Mouse (Mus musculus): ENCODE data around the gene Dync2li1.

The Dync2li1 gene

GRCm38 (mm10) chr17:84646477-84646876 lies 20.2 kb downstream of the Dync2li1 start:
- no peak for DNase-seq (ENCODE audit: low read depth)

- DNase-seq (ENCODE audit: low read depth): no peak
Observed at GRCm38 (mm10) chr17:84647630-84648029, 21.3 kb downstream of the Dync2li1 start.

GRCm38 (mm10) chr17:84650302-84651017 lies 24.2 kb downstream of the Dync2li1 start:
- no peak for DNase-seq (ENCODE audit: low read depth)

GRCm38 (mm10) chr17:84653544-84653943 lies 27.2 kb downstream of the Dync2li1 start:
- DNase-seq (ENCODE audit: low read depth): no peak

GRCm38 (mm10) chr17:84656205-84656604 lies 29.9 kb downstream of the Dync2li1 start:
- no peak for DNase-seq (ENCODE audit: low read depth)

GRCm38 (mm10) chr17:84656653-84657421 lies 30.5 kb downstream of the Dync2li1 start:
- DNase-seq (ENCODE audit: low read depth): no peak

- no peak for DNase-seq (ENCODE audit: low read depth)
Observed at GRCm38 (mm10) chr17:84657422-84657732, 31.1 kb downstream of the Dync2li1 start.

- DNase-seq (ENCODE audit: low read depth): no peak
Observed at GRCm38 (mm10) chr17:84657782-84658181, 31.5 kb downstream of the Dync2li1 start.

- no peak for DNase-seq (ENCODE audit: low read depth)
Observed at GRCm38 (mm10) chr17:84658195-84658594, 31.9 kb downstream of the Dync2li1 start.

- no peak for DNase-seq (ENCODE audit: low read depth)
Observed at GRCm38 (mm10) chr17:84658951-84659350, 32.7 kb downstream of the Dync2li1 start.

- DNase-seq (ENCODE audit: low read depth): no peak
Observed at GRCm38 (mm10) chr17:84665053-84665452, 38.8 kb downstream of the Dync2li1 start.

- DNase-seq (ENCODE audit: low read depth): no peak
Observed at GRCm38 (mm10) chr17:84665691-84666090, 39.4 kb downstream of the Dync2li1 start.

GRCm38 (mm10) chr17:84667848-84668247 lies 41.6 kb downstream of the Dync2li1 start:
- no peak for DNase-seq (ENCODE audit: low read depth)

- DNase-seq (ENCODE audit: low read depth): no peak
Observed at GRCm38 (mm10) chr17:84672376-84673369, 46.4 kb downstream of the Dync2li1 start.

GRCm38 (mm10) chr17:84674048-84674447 lies 47.8 kb downstream of the Dync2li1 start:
- DNase-seq (ENCODE audit: low read depth): no peak

- no peak for DNase-seq (ENCODE audit: low read depth)
Observed at GRCm38 (mm10) chr17:84675204-84675603, 48.9 kb downstream of the Dync2li1 start.

GRCm38 (mm10) chr17:84675951-84676366 lies 49.7 kb downstream of the Dync2li1 start, which contains the start of gene Abcg8:
Gene Abcg8, plus strand, starts transcription at chr17:84676302.
- no peak for DNase-seq (ENCODE audit: low read depth)

GRCm38 (mm10) chr17:84677595-84677994 lies 51.3 kb downstream of the Dync2li1 start:
- DNase-seq (ENCODE audit: low read depth): no peak

- no peak for DNase-seq (ENCODE audit: low read depth)
Observed at GRCm38 (mm10) chr17:84681670-84682069, 55.4 kb downstream of the Dync2li1 start.

GRCm38 (mm10) chr17:84682734-84683717 lies 56.7 kb downstream of the Dync2li1 start, which contains the start of gene Abcg5:
Gene Abcg5, minus strand, starts transcription at chr17:84683011.
- DNase-seq (ENCODE audit: low read depth): no peak

- DNase-seq (ENCODE audit: low read depth): no peak
Observed at GRCm38 (mm10) chr17:84684284-84684683, 58.0 kb downstream of the Dync2li1 start.
